Mouse (Mus musculus) left cerebral cortex, adult 8-10 months (tissue): Measurements from ENCODE around the gene Gpr18. TPM values are rescaled to one million over a fixed set of nuclear protein-coding genes. Genes with fewer than 3 reads are reported as not detected.

Source experiments
- DNase-seq, 2 experiments: peaks; one replicate each; pipeline ENCODE4 v3.0.0; 2022; ENCODE audit warnings: low spot score in 2 of 2
- total RNA-seq, 4 experiments: library from RNA; stranded (reverse); gene quantifications; 2 replicates each; pipeline ENCODE4 v1.2.4; 2022

Gpr18 gene
- total RNA-seq, 4 experiments from 2014 or later: not detected

DNA sequence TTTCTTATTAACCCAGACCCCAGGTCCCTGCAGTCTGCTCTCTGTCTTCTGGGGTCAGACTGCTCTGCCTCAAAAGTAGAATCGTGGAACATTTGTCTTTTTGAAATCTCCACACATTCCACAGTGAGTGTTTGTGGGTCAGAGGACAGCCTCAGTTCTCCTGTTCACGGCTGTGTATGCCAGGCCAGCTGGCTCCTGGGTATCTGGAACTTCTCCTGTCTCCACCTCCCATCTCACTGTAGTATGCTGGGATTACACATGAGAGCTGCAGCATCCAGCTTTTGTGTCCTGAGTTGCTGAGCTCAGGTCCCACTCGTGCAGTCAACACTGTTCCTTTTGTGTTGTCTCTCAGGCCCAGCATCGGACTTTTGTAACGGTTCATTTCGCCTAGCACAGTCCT lies 9.3 kb upstream of the Gpr18 start:
- DNase-seq: no peak

DNA sequence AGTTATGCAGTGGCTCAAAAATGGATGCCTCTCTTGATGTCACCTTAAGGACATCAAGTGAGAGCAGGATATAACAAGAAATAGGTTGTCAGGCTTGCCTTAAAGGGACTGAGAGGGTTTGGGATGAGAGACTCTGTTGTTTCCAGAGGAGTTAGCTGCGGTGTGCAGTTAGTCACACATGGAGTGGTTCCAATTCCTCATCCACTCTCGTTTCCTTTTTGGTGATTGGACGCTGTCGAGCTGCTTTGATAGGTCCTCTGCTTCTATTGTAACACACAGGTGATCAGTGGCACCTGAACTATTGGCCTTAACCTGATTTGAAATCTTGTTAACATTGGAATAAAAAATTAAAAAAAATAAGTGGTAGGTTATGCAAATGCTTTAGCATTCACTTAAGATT lies 7.2 kb upstream of the Gpr18 start:
- DNase-seq: peak in 1 of 2 experiments; percentile 2

DNA sequence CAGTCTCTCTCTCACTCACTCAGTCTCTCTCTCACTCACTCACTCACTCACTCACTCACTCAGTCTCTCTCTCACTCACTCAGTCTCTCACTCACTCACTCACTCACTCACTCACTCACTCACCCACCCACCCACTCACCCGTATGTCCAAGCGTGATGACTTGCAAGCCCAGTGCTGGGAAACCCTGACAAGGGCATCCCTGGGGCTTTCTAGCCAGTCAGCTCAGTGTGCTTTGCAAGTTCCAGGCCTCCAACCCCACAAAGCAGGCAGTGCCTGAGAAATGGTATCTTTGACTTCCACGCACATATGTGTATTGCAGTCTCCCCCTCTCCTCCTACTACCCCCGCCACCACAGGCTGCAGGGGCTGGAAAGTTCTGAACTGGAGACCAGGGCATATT lies 6.4 kb upstream of the Gpr18 start:
- peak in 1 of 2 experiments; percentile 1 for DNase-seq

DNA sequence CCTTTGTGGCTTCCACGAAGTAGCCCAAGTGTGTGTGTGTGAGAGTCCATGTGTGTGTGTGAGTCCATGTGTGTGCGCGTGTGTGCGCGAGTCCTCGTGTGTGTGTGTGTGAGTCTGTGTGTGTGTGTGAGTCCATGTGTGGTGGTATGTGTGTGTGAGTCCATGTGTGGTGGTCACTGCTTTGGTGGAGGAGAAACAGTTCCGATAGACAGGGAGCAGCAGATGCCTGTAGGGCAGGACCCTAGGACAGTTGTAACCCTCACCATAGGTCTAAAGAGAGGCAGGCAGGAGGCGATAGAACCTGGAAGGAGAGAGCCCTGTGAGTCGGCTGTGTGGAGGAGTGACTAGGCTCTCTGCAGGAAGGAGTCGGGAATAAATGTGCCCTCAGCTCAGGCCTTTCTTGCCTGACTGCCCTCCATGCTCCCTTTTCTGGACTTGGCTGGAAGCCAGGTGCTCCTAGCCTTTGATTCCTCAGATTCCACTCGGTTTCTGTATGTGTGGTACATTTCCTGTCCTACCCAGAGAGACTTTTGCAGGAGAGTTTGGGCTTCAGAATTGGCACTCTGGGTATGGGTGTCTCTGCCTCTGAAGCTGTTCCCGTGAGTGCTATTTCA lies 5.0 kb upstream of the Gpr18 start:
- DNase-seq: peak in 1 of 2 experiments; percentile 4

DNA sequence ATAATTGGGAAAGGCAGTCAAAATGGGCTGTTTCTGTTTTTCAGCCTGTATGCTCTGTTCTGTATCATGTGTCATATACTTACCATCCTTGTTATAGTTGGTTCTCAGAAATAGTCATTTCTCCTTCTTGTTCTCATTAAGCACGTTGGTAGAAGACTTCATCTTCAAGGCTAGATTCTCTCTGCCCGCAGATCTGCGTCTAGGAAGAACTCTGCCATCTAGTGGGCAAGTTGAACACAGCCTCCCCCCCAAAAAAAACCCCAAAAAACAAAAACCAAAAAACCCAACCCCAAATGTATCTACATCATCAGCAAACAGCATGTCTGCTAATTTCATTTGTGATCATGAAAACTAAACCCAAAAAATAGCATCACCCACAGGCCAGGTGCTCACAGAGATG lies 4.2 kb upstream of the Gpr18 start:
- peak in 1 of 2 experiments; percentile 2 for DNase-seq

DNA sequence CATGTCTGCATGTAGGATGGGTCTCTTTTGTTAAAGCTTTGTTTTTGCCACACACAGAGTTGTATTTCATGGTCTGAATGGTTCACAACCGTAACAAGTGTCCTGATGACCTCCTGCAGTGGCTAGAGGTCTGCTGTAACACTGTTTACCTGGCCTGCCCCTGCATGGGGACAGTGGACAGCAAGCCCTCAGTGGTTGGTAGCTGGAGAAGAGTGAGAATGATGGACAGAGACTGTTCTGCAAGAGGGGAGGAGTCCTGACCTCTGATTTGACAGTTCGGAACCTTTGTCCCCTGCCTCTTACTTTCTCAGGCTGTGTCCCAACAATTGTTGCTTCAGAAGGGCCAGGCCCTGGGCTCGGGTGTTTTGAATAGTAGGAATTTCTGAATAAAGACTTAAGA lies 2.7 kb upstream of the Gpr18 start:
- DNase-seq: peak in 1 of 2 experiments; percentile 0

DNA sequence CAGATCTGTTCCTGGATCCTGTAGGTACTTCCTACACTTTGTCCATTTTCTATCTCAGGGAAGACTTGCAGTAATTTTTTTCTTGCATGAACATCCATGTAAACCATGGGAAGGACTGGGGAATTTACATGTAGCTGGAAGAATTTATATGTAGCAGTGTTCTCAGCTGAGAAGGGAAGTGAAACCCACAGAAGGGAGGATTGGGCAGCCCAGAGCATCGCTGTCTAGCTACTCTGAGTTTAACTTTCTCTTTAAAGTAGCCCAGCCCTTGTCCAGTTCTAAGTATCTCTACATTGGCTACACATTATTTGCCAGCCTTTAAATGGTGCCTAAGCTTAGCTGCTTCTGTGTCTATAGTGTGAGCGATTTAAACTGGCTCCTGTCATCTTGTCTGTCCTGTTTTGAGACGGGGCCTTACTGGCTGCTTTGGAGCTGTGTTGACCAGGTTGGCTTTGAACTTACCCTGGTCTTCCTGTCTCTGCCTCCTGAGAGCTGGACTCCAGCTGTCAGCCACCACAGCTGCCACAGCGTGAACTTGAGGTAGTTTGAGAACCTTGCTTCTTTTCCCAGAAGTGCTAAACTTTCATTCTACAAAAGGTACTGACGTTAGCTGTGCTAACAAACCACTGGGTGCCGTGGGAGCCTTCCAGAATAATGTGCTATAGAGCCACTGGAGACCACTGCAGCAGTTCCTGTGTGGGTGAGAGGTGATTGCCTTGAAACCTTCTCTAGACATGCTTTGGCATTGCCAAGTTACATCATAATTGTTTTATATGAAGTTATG lies 922 bp upstream of the Gpr18 start:
- DNase-seq: no peak

DNA sequence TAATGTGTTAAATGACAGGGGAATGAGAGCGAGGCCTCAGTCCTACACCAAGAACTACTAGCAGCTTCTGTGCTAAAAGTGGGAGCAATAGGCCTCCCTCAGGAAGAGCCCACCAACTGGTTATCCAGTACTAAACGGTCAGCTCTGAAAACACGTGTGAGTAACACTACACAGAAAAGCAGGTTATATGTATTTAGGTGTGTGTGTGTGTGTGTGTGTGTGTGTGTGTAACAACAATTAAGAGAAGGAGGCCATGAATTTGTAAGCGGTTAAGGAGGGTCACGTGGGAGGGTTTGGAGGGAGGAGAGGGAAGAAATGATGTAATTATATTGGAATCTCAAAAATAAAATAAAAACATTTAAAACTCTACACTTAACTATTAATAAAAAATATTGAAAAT lies 438 bp downstream of the Gpr18 start:
- no peak for DNase-seq

DNA sequence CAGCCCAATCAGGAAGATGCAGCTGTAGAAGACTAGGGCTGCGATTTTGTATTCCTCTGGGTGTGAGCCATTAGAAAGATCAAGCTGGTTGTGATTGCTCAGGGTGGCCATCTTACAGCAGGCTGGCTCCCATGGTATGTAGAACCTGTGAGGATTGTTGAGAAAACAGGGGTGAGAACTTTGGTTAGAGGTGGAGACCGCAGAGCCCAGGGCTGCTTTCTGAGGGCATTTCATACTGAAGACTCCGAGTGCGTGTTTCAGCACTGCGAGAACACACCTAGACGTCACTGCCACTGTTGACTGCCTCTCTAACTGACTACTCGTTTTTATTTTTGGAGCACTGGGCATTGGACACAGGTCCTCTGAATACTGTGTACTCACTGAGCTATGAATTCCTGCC lies 3.1 kb downstream of the Gpr18 start:
- no peak for DNase-seq

DNA sequence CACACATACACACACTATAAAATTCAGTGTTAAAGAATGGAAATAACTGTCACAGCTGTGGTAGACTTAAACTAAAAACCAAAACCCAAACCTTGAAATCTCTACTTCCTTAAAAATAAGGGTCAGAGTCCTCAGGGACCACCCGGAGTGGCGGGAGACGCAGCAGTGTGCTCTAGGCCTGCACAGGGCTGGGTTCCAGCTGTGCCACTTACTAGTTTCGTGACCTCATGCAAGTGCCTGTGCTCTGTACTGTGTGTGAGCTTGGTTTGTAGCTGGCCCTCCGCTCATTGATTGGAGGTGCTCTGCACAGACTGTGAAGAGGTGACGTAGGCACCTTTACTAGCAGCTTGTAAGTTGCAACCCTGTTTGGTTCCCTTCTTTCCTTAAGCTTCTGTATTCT lies 5.7 kb downstream of the Gpr18 start:
- no peak for DNase-seq

DNA sequence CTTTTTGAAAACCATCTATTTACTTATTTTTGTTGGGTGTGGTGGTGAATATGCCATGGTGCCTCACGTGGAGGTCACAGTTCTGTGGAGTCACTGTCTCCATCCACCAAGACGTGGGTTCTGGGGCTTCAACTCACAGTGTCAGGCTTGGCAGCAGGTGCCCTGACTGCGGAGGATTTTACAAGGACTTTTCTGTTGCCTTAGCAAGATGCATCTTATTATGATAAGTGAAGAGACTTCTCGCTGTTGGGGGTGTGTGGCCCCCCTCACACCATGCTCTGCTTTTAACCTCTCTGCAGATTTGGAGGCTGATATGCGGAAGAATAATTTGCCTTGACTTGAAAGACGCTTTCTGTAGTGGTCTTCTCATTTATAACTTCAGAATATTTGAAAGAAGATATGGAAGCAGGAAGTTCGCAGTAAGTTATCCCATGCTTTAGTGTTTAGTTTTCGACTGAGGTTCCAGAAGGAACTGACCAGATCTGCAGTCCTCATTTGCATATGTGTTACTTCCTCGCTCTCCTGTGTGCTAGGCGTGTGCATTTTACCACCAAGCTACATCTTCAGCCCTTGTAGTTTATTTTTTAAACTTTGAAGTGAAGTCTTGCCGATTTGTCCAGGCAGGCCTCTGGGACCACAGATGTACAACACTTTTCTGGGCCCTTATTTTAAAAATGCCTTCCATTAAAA lies 8.4 kb downstream of the Gpr18 start:
- no peak for DNase-seq

DNA sequence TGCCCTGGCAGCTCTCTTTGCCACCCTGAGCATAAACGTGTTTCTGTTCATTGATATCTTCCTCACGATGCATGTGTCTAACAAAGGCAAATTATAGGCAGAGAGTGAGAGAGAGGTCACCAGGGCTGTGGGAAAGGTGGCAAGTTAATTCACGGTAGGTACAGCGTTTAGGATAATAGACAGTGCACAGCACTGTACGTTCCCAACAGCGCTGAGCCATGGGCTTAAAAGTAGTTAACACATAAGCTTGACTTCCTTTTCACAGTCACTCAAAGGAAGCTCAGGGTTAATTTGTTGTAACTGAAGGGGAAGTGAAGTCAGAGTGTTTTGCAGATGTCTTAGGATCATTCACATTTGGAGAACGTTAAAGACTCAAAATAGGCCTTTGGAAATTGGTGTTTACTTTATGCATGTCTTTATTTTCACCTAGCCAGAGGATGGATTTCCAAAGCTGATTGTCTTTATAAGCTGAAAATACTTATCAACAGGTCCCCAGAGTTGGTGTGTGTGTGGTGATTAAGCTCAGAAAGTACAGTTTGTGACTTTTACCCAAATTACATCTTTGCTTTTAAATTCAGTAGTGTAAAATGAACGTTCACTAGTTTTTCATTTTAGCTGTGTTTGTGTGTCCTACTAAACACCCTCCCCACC lies 9.1 kb downstream of the Gpr18 start:
- no peak for DNase-seq

DNA sequence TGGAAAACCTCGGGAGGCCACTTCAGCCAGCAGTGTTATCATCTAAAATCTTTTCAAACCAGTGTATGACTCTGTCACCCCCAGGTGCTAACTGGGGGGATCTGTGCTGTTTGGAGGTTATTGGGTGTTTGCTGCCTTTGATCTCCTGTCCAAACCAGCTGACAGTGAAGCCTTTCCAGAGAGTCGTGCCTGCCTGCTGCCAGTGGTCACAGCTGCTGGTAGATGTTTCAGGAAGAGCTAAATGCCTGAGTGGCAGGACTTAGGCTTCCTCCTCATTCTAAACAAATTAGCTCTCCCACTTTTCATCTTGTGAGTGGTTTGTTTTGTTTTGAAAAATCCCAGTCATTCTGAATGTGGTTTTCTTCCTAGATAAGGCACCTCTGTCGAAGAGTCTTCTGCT lies 10.8 kb downstream of the Gpr18 start:
- DNase-seq: no peak

DNA sequence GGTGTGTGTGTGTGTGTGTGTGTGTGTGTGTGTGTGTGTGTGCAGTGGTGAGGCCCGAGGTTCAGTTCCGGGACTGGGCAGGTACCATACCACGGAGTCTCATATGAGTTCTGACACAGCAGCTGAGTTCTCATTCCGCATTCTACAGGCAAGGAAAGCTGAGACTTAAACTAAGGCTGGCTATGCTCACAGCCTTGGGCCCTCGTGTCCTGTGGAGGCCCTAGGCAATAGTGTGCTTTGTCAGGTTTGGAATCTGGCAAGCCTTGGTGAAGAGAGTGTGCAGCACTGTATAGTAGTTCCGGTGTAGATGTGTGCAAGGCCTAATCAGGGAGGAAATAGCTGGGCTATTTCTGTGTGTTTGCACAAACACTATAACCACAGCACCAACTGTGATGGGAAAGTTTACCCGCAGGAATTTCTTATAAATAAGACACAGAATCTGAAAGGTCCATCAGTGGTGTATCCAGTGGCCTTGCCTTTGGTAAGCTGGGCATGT lies 12.2 kb downstream of the Gpr18 start:
- DNase-seq: no peak

DNA sequence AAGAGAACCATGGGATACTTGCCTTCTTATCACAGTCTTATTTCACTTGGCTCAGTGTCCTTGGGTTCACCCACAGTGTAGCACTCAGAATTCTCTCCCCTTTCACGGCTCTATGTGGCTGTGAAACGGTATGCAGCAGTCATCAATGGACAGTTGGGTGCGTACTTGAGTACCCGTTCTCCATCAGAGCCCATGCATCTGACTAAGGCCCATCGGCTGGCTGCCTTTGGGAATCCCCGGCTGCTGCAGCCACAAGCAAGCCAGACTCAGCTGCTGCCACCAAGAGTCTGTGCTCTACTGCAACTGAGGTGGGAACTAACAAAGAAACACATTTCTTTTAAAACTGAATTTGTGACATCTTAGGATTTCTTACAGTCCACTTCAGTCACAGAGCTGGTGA lies 14.1 kb downstream of the Gpr18 start:
- no peak for DNase-seq

DNA sequence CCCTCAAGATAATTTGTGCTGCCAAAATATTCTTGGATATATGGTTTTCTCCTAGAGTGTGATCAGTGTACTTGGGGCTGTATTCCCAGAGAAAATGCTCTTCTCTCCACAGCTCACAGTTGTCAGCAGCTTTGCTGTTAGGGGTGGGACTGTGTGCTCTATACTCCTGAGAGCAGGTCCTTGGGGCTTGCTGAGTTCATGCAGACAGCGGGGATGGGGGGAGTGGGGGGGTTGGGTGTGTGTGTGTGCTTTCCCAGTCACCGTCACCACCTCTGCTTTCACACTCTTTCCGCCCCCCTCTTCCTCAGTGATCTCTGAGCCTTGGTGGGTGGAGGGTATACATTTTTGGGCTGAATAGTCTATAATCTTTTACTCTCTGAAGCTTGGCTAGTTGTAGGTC lies 16.5 kb downstream of the Gpr18 start:
- DNase-seq: no peak

DNA sequence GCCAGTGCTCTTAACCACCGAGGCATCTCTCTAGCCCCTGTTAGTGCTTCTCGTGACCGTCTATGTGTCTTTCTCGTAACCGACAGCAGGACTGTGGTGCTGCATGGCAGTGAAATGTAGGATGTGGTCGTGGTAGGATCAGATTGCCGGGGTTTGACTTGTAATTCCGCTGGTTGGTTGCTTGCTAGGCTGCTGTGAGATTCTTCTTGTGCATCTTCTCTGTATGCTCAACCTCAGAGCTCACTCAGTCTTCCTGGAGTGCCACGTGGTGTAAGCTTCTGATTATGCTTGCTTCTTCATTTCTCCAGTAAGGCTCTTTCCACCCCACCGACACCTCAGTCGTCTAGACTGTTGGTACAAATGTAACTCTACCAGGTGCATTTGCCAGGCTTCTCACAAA lies 17.1 kb downstream of the Gpr18 start:
- no peak for DNase-seq

DNA sequence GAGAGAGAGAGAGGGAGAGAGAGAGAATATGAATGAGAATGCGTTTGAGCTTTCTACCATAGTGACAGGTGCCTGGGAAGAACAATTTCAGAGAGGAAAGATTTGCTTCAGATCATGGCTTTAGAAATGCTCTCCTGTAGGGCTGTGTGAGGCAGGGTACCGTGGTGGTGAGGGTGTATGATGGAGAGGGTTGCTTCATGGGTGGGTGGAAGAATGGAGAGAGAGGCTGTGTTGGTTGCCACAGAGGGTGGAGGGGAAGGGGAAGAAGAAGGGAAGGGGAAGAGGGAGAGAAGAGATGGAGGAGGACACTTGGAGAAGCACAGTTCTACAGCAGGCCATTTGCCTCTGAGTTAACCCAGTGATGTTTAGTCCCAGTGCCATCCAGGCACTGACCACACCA lies 17.8 kb downstream of the Gpr18 start:
- DNase-seq: no peak

DNA sequence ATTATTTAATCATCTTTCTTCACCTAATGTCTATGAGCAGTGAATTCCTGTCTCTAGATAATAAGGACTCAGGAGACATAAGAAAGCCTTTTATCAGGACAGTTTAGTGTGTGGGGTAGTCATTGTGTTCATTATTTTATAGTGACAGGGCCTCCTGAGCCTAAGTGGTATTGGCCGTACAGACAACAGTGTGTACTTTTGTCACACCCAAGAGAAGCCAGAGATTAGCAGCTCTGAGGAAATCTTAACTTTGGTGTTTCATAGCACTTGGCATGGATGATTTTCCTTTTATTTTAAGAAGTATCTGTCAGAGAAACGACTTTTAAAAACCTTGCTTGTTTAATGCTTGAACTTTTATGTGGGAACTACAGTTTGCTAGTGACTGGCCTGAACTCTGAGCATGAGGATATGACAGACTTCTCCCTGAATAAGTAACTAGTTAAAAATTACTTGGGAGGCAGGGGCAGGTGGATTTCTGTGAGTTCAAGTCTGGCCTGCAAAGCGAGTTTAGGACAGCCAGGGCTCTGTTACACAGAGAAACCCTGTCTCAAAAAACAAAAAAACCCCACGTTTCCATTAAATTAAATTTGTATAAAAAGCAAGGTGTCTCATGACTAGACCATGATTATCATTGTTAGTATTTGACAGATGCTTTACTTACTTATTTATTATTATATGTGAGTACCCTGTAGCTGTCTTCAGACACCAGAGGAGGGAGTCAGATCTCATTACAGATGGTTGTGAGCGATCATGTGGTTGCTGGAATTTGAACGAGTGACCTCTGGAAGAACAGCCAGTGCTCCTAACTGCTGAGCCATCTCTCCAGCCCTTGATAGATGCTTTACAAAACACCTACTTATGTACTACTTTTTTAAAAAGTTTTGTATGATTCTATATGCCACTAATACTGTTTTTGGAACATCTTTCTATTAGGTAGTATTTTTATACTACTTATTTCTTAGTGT lies 19.2 kb downstream of the Gpr18 start:
- no peak for DNase-seq

DNA sequence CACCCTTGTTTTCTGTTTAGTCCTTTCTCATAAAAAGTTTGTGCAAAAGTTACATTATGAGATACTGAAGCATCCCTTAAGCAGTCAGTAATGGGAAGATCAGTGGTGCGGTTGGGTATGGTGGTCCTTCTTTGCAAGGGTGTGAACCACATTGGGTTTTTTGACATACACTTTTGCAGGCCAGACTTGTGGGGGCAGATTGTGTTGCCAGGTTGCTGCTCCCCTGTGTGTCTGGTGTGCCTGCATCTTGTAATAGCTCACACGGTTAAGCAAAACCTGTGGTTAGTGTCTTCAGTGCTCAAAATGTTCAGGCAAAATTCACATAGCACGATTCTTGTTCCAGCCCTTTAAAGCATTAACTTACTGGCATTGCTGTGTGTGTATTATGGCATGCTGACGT lies 20.3 kb downstream of the Gpr18 start:
- no peak for DNase-seq
